Mouse (Mus musculus) lung, embryonic 14.5 days (tissue): ENCODE measurements around the gene Avpi1. TPM values are rescaled to one million over a fixed set of nuclear protein-coding genes. Genes with fewer than 3 reads are reported as not detected.

Experiments used
- ATAC-seq: fragments of 200-750 bp; cut with Nextera tagmentation; 2 replicates; pipeline ENCODE4 v1.8.0; 2017; ENCODE audit warnings: mild to moderate bottlenecking, moderate TSS enrichment, moderate library complexity; ENCODE audit not compliant: insufficient read depth
- DNase-seq: peaks from one replicate; pipeline ENCODE4 v3.0.0-alpha.2; 2015
- H3K27ac ChIP-seq: fragments of 300-500 bp; sonication (generic); 2 replicates; pipeline ENCODE4 v1.5.1; 2014; ENCODE audit warnings: low read depth, mild to moderate bottlenecking, moderate library complexity
- H3K27me3 ChIP-seq: fragments of 300-500 bp; sonication (generic); 2 replicates; pipeline ENCODE4 v1.6.1; 2014; ENCODE audit warnings: low read length, control low read depth; ENCODE audit not compliant: insufficient read depth
- H3K36me3 ChIP-seq: fragments of 300-500 bp; sonication (generic); 2 replicates; pipeline ENCODE4 v1.6.1; 2014; ENCODE audit warnings: control low read depth; ENCODE audit not compliant: insufficient read depth
- H3K4me1 ChIP-seq: fragments of 300-500 bp; sonication (generic); 2 replicates; pipeline ENCODE4 v1.6.1; 2014; ENCODE audit warnings: antibody characterized with exemption, control low read depth; ENCODE audit not compliant: insufficient read depth
- H3K4me2 ChIP-seq: fragments of 300-500 bp; sonication (generic); 2 replicates; pipeline ENCODE4 v1.6.1; 2014; ENCODE audit warnings: mild to moderate bottlenecking
- H3K4me3 ChIP-seq: fragments of 300-500 bp; sonication (generic); 2 replicates; pipeline ENCODE4 v1.5.1; 2014; ENCODE audit warnings: low read depth, low read length
- H3K9ac ChIP-seq: fragments of 300-500 bp; sonication (generic); 2 replicates; pipeline ENCODE4 v1.6.1; 2014
- H3K9me3 ChIP-seq: fragments of 300-500 bp; sonication (generic); 2 replicates; pipeline ENCODE4 v1.6.1; 2016; ENCODE audit warnings: low read depth, low read length, control low read depth
- CTCF ChIP-seq: IDR thresholded peaks from 2 replicates; pipeline ENCODE4 v1.5.1; 2016; ENCODE audit warnings: antibody characterized with exemption, low read depth
- WGBS: fragments of 180-500 bp; shearing (Covaris S2); extraction: QIAGEN DNeasy Blood & Tissue Kit; methylation state at CpG from one replicate; pipeline ENCODE4 v1.1.7; 2014; 5-methylcytosine and 5-hydroxymethylcytosine counted together
- polyA plus RNA-seq: library from polyadenylated mRNA; unstranded; fragments of >200 nt; fragmentation: Nextera tagmentation; extraction: Ambion mirVana; gene quantifications from 2 replicates; pipeline ENCODE4 v1.2.1, GENCODE M21; 2014

Avpi1 gene
- polyA plus RNA-seq, 1 experiment from 2014 or later, result 44.3 TPM

DNA sequence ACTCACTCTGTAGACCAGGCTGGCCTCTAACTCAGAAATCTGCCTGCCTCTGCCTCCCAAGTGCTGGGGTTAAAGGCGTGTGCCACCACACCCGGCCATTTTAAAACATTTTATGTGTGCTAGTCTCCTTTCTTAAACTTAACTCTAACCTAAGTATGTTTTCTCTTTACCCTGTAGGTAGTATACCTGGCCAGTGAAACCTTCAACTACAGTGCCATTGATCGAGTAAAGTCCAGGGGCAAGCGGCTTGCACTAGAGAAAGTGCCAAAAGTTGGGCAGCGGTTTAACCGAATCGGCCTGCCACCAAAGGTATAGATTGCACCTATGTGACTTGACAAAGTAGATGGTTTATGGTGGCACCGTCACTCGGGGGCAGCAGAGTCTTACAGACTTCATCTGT lies 24.2 kb downstream of the Avpi1 start:
- Histone ChIP-seq H3K4me1 (no peaks in the 10 kb centered on the region), H3K9ac (no peak overlapping the region), H3K4me2 (no peak overlapping the region), H3K4me3 (no peak overlapping the region), H3K9me3 (no peaks in the 10 kb centered on the region), H3K27ac (no peak overlapping the region), H3K36me3 (peaks cover 40% of the 10 kb centered on the region), H3K27me3 (no peaks in the 10 kb centered on the region)
- DNase-seq (no peak), ATAC-seq (no peak)
- WGBS, result 93% methylated on average over 9 of the region's 9 CpGs
- no peak for TF ChIP-seq CTCF

DNA sequence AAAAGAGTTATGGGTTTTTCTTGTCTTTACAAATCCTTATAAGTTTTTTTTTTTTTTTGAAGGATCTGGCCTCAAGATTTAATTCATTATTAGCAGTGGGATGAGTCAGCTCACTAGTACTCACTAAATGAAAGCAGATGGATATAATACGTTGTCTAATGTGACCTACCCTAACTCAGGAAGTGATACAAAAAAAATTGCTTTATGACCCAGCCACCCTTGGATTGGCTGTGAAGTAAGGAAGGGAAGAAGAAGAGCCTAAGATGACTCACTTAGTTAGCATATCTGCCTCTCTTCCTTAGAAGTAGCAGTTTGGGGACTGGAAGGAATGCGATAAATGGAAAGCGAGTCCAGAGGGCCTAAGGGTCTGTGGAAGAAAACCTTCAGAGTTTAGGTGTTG lies 29.5 kb downstream of the Avpi1 start:
- no peak for TF ChIP-seq CTCF
- 86% methylated on average over 3 of the region's 3 CpGs for WGBS
- H3K9ac ChIP-seq, result no peak overlapping the region
- no peak overlapping the region for H3K4me3 ChIP-seq
- H3K4me1 ChIP-seq, result no peaks in the 10 kb centered on the region
- no peaks in the 10 kb centered on the region for H3K27me3 ChIP-seq
- H3K36me3 ChIP-seq, result peaks cover 34% of the 10 kb centered on the region
- H3K27ac ChIP-seq, result no peak overlapping the region
- H3K4me2 ChIP-seq, result no peak overlapping the region
- no peaks in the 10 kb centered on the region for H3K9me3 ChIP-seq
- DNase-seq, result no peak
- ATAC-seq, result no peak

DNA sequence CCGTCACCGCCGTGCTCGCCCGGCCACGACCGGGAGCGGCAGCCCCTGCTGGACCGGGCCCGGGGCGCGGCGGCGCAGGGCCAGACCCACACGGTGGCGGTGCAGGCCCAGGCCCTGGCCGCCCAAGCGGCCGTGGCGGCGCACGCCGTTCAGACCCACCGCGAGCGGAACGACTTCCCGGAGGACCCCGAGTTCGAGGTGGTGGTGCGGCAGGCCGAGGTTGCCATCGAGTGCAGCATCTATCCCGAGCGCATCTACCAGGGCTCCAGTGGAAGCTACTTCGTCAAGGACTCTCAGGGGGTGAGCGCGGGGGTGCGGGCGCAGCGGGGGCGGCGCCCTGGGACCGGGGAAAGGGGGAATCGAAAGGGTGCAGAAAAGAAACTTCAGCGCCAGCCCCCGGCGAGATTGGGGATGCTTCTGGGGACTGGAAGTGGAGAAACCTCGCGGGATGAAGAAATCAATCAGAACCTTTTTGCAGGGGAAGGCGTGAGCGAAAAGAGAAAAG lies 38.2 kb downstream of the Avpi1 start:
- peak overlapping the region; percentile 87 for H3K27ac ChIP-seq
- under 1% methylated on average over 52 of the region's 52 CpGs for WGBS
- ATAC-seq (peak; percentile 75), DNase-seq (peak; percentile 49)
- peaks cover 3% of the 10 kb centered on the region for H3K4me1 ChIP-seq
- no peaks in the 10 kb centered on the region for H3K9me3 ChIP-seq
- peak overlapping the region; percentile 84 for H3K9ac ChIP-seq
- no peak for TF ChIP-seq CTCF
- H3K4me2 ChIP-seq, result peak overlapping the region; percentile 85
- H3K4me3 ChIP-seq, result peak overlapping the region; percentile 92
- no peaks in the 10 kb centered on the region for H3K27me3 ChIP-seq
- H3K36me3 ChIP-seq, result peaks cover 14% of the 10 kb centered on the region; the same call in 1 of the 2 replicates

DNA sequence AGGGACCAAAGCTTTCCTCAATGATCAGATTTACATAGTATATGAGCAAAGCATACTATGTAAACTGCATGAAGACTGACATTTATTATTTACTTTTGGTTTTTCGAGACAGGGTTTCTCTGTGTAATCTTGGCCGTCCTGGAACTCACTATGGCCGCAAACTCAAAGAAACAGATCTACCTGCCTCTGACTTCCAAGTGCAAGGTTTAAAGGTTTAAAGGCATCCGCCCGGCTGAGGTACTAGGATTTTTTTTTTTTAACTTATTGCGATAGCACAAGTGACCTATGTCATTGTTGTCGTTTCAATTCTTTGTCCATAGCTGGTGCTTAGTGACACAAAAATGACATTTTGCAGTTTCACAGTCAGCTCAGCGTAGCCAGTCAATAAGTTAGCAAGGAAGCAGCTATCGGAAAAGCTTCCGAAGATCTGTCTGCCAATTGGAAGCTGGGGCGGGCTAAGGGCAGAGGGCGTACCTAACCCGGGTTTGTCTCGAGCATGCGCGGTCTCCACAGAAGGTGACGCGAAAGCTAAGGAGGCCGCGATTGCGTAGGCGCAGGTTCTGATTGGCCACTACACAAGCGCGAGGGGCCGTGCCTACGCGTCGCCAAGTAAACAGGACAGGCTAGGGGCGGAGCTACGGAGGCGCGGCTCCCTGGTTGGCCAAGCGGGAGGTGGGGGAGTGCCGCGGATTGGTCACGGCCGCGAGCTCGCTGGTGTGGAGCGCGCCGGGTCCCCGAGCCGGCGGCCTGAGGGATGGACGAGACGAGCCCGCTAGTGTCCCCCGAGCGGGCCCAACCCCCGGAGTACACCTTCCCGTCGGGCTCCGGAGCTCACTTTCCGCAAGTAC lies 38.9 kb downstream of the Avpi1 start, which contains the start of gene Pi4k2a:
Gene Pi4k2a, plus strand, starts transcription at position 723 of the 848 bp plus-strand sequence.
- Histone ChIP-seq H3K36me3 (peaks cover 11% of the 10 kb centered on the region; the same call in 1 of the 2 replicates), H3K27me3 (no peaks in the 10 kb centered on the region), H3K9ac (peak within 1 kb of the TSS; percentile 84), H3K9me3 (no peaks in the 10 kb centered on the region), H3K4me2 (peak within 1 kb of the TSS; percentile 85), H3K4me3 (peak within 1 kb of the TSS; percentile 92), H3K4me1 (peaks cover 3% of the 10 kb centered on the region), H3K27ac (peak within 1 kb of the TSS; percentile 87)
- TF ChIP-seq CTCF, result no peak
- DNase-seq, result peak; percentile 100
- WGBS, result under 1% methylated on average over 51 of the region's 55 CpGs
- peak; percentile 97 for ATAC-seq

DNA sequence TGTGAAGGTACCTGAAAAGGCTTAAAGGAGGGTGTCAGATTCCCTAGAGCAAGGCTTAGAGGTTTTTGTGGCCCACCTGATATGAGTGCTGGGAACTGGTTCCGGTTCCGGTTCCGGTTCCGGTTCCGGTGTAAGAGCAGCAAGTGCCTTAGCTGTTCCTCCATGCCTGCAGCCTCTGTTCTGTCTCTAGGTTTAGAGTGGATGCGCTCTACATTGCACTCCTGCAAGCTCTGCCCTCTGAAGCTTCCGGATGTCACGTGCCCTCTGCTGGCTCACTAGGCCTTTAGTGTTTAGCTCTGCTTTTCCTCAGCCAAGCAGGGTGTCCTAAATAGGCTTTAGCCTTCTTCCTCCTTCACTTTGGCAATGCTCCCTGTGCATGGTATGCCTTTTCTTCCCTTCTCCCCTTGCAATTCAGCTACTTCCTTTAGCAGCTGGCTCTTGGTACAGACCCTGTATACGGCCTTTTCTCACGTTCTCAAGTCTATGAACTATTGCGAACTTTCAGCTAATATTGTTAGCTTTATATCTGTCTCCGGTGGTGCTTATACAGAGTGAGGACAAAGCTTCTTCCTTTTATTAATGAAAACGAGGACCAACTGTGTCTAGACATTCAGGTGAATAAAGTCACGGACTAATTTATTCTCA lies 39.6 kb downstream of the Avpi1 start:
- ATAC-seq (no peak), DNase-seq (peak; percentile 73)

DNA sequence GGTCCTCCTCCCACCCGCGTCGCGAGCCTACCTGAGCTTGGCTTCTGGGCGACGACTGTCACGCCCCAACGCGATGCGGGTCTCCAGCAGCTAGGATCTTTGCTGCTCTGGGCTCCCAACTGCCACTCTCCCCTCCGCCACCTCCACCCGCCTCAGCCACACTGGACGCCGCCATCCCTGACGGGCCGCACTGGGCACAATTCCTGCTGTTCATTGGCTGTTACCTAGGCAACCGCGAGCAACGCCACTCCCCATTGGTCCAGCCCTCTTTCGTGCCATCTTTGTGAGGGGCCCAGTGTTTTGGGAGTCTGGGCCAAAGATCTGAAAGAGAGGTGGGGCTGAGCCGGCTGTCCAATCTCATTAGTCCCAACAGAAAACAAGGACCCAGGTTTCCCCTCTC lies 42.7 kb downstream of the Avpi1 start, which contains the start of gene Morn4:
Gene Morn4, minus strand, starts transcription at position 192 of the 400 bp plus-strand sequence.
- no peaks in the 10 kb centered on the region for H3K36me3 ChIP-seq
- TF ChIP-seq CTCF, result no peak
- H3K4me3 ChIP-seq, result peak within 1 kb of the TSS; percentile 68
- H3K27ac ChIP-seq, result no peak within 1 kb of the TSS
- H3K4me2 ChIP-seq, result peak within 1 kb of the TSS; percentile 73
- ATAC-seq, result peak; percentile 74
- WGBS, result 0% methylated on average over 21 of the region's 21 CpGs
- DNase-seq, result peak; percentile 96
- H3K4me1 ChIP-seq, result no peaks in the 10 kb centered on the region; the same call in 1 of the 2 replicates
- peak within 1 kb of the TSS; percentile 61 for H3K9ac ChIP-seq
- no peaks in the 10 kb centered on the region for H3K9me3 ChIP-seq
- no peaks in the 10 kb centered on the region for H3K27me3 ChIP-seq

More for the DNA sequence above, 39.6 kb downstream of the Avpi1 start:
- Histone ChIP-seq H3K4me1 (peaks cover 3% of the 10 kb centered on the region), H3K9ac (no peak overlapping the region; the same call in 1 of the 2 replicates), H3K27me3 (no peaks in the 10 kb centered on the region), H3K36me3 (peaks cover 4% of the 10 kb centered on the region; the same call in 1 of the 2 replicates), H3K9me3 (no peaks in the 10 kb centered on the region), H3K27ac (peak overlapping the region; percentile 85), H3K4me2 (peak overlapping the region; percentile 71), H3K4me3 (peak overlapping the region; percentile 92)
- WGBS, result 19% methylated on average over 14 of the region's 14 CpGs
- TF ChIP-seq CTCF, result no peak; the same call in 1 of the 2 replicates
